Mouse (Mus musculus) spleen, postnatal 10 days (tissue): ENCODE data around the gene Polr3a.
"Not testable (repeated sequence)": the region's sequence is repeated elsewhere in the genome, so short reads cannot be mapped to it uniquely, and the experiment has no call there.

Experiments
- DNase-seq, 2 experiments: peaks; one replicate each; pipeline ENCODE4 v3.0.0; 2021 to 2022; ENCODE audit warnings: low spot score in 2 of 2

The Polr3a gene

DNA sequence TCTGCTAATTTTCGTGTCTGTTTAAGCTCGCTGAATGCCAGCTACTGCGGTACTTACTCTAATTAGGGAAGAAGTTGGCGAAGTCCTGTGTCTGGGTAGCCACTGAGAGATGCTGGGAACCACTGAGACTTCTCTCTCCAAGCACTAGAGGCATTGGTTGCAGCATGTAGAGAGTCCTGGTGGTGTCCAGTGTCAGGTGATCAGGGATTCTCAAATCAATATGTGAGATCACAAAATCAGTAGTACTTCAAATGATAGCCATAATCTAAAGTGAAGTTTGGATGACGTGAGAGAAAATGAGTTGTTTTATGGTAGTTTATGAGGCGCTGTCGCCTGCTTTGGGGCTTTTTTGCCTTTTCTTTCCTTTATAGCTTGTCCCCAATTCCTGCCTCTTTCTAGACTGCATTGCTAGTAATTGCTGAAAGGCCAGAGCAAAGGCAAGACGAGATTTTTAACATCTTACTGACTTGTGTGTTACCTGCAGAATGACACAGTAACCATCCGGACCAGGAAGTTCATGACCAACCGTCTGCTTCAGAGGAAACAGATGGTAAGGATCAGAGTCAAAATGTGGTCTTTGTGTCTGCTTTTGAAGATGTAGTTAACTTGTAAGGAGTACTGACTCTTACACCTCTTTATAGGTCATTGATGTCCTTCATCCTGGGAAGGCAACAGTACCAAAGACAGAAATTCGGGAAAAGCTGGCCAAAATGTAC is 4.6 kb upstream of the Polr3a start:
- no peak for DNase-seq

DNA sequence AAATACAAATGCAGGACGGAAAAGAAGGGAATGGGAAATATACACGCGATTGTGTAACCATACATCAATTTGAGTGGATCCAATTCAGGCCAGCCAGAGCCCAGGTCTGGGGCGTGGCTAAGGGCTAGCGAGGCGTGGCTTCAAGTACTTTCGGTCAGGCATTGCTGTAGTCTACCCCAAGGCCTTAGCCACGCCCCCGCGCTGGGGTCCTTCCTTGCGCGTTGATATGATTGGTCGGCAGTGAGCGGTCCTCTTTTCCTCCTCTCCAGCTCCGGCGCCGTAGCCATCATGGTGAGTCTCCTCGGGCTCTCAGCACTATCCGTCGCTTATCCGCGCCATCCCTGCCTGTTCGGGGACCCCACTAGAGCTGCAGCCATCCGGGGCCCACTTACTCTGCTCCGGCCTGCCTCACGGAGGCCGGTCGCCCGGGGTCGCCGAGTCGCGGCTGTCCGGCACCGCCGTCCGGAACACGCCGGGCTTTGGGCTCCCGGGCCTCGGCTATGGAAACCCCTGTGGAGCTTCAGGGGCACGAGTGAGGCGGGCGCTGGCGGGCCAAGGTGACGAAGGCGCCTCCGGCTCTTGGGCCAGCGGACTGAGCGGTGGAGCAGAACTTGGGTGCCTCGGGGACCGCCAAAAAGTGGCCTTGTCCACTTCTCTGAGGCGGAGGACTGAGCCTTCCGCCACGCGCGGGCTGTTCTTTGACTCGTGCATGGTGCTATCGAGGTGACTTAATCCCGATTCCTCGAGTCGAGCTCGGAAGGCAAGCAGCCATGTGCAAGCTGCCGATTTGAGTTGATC is 3.8 kb upstream of the Polr3a start:
- peak; percentile 95 to 96 for DNase-seq

DNA sequence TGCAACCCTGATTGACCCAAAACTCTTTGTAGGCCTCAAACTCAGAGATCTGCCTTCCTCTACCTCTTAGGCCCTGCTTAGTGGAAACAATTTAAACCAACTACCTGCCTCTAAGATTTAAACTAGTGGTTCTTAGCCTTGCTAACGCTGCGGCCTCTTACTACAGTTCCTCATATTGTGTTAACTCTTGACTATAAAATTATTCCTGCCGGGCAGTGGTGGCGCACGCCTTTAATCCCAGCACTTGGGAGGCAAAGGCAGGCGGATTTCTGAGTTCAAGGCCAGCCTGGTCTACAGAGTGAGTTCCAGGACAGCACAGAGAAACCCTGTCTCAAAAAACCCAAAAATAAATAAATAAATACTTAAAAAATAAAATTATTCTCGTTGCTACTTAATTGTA is 2.9 kb upstream of the Polr3a start:
- not testable (repeated sequence) for DNase-seq

DNA sequence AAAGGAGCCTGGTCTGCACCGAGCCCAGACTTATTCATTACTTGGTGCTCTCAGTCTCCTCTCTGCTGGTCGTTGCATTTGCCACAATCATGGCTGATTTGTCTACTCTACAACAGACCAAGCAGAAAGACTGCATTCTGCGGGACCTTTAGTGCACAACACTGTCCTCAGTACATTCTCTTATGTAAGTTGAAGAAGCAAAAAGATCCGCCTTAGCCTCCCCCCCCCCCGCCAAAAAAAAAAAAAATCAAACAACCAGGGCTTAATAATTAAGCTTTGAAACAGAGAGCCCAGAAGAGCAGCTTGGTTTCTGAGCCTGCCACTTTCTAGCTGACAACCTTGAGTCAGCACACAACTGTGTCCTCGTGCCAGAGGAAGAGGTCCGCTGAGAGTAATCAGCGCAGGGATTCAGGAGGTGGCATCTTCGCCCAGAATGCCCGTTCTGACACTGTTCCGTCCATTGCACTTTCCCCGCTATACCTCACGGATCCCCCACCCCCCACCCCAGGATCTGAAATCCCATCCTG is 554 bp downstream of the Polr3a start:
- no peak for DNase-seq

DNA sequence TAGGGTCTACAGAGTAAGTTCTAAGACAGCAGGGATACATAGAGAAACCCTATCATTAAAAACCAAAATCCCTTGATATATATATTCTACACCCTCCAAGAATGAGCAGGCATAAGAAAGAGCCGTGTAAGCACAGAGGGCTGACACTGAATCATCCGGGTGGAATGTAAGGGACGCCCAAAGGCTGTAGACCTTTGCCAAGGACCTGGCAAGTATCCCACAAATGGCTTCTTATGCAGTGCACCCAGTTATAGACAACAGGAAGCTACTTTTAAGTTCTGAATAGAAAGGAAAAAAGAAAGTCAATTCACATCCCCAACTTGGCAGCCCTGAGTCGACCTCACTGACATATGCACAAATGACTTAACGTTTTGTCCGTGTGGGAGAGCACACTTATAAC is 18.1 kb downstream of the Polr3a start:
- no peak for DNase-seq

DNA sequence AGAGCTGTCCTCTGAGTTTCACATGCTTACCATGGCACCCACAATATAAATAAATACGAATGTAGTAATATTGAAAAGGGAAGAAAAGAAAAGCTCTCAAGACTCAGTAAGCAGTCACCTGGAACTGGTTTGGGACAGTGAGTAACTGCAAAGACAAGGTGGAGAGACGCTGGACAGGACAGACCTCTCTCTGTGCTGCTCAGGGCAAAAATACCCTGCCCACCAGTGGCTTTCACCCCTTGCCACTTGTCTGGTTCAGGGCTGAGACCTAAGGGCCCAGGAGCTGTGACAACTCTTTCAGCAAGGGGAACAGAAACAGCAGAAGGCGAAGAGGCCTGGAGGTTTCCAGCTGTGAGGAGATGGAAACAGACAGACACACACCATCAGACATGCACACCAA is 28.7 kb downstream of the Polr3a start:
- DNase-seq, result no peak

DNA sequence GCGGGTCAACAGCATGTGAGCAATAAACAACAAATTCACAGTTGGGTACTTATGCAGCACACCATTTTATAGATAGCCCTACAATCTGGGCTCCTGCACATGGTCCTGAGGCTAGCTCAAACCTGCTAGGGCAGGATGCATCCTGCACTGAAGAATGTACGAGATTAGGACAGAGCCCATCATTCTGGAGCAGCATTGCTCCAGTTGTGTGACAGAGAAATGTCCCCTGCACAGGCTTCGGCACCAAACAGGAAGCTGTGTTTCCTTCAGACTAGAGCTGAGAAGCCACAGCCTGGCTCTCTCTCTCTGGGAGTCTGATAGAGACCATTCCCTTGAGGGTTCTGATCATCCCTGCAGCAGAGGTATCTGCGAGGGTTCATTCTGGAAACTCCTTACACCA is 43.3 kb downstream of the Polr3a start:
- not testable (repeated sequence) for DNase-seq
